Mouse (Mus musculus): Measurements from ENCODE around the gene Frmpd3.

GRCm38 (mm10) chrX:140479171-140479570 is 137.1 kb downstream of the Frmpd3 start:
- peak in 1 of 2 experiments; percentile 63; a peak in 3 of 4 replicates for TF ChIP-seq CTCF (conservative IDR thresholded peaks at IDR 0.05 in 1 of 2, IDR thresholded peaks at IDR 0.05 in 1 of 2; ENCODE audit: low read depth in 2 of 2, low read length in 2 of 2)
- TF ChIP-seq POLR2A (IDR thresholded peaks at IDR 0.05; ENCODE audit: low read depth, low read length): no peak
- TF ChIP-seq EP300 (IDR thresholded peaks at IDR 0.05; ENCODE audit: low read length): no peak
- TF ChIP-seq E2F4 (IDR thresholded peaks at IDR 0.05; ENCODE audit: insufficient replicate concordance, low read depth, low read length): no peak
- no peak for TF ChIP-seq ETS1 (conservative IDR thresholded peaks at IDR 0.05; ENCODE audit: low read depth, low read length)
- TF ChIP-seq NRF1 (IDR thresholded peaks at IDR 0.05; ENCODE audit: low read depth, low read length): no peak
- TF ChIP-seq MAZ (IDR thresholded peaks at IDR 0.05; ENCODE audit: low read depth, low read length): no peak
- TF ChIP-seq MXI1 (IDR thresholded peaks at IDR 0.05; ENCODE audit: low read depth, low read length): no peak
- TF ChIP-seq RCOR1 (conservative IDR thresholded peaks at IDR 0.05; ENCODE audit: low read depth, low read length): no peak
